ENCODE assay signal across 16 mouse cellular contexts in the genomic region with DNA sequence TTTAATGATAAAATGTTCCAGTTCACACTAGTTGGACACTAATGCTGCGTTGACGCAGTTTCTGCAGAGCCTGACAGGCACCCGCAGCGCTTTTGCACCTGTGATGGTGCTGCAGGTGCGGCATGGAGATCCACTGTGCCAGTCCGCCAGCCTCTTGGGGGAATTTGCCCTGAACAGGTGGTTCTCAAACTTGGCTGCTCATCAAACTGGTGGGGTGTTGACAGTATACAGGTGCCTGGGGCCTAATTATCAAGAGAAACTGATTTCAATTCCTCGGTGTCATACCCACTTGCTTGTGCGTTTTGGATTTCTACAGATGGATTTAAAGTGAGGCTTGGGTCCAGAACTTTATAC.
DNase-seq lines count a peak whose midpoint lies in the region; ATAC-seq and TF ChIP-seq lines count a peak whose summit lies in the region.
"Had no signal": no experiment of that assay in that cellular context is flagged by ENCODE, and none has a peak within 500 bp of the region (broad histone marks: within the 10 kb centered on the region; RNA-seq: fewer than 3 reads in every experiment).

No protein-coding gene starts in this region.

- H3K9me3 ChIP-seq in intestine, postnatal 0 days (ENCODE audit: control insufficient read depth) = no peaks in the 10 kb centered on the region
- H3K9me3 ChIP-seq: liver, embryonic 15.5 days; neural tube, embryonic 13.5 days had no signal

- no peaks in the 10 kb centered on the region for H3K27me3 ChIP-seq in intestine, postnatal 0 days (replicated peaks; ENCODE audit: control insufficient read depth, insufficient read depth, low read length)
- H3K27me3 ChIP-seq: liver, embryonic 15.5 days; neural tube, embryonic 13.5 days had no signal

- H3K36me3 ChIP-seq in intestine, postnatal 0 days (ENCODE audit: control insufficient read depth, insufficient read depth) = no peaks in the 10 kb centered on the region
- H3K36me3 ChIP-seq: liver, embryonic 15.5 days; neural tube, embryonic 13.5 days had no signal

- 0 out of 2 replicates have a peak, but pooled peaks have one; percentile 31 for ATAC-seq in monocyte, adult 5-6 weeks (replicated peaks; ENCODE audit: insufficient number of reproducible peaks, low FRiP score, low TSS enrichment, poor library complexity, severe bottlenecking)
- no peak for ATAC-seq in intestine, postnatal 0 days
- ATAC-seq: lung, postnatal 0 days had no signal

- no peak for TF ChIP-seq CTCF in intestine, postnatal 0 days (IDR thresholded peaks at IDR 0.05; ENCODE audit: low read depth)

- no peaks in the 10 kb centered on the region for H3K4me1 ChIP-seq in intestine, postnatal 0 days (replicated peaks; ENCODE audit: control insufficient read depth, insufficient read depth, low read length)
- H3K4me1 ChIP-seq: liver, embryonic 15.5 days had no signal

- intact Hi-C loops in heart, postnatal 14 days (cut with DNase I) = no loop called here

- H3K27ac ChIP-seq in intestine, postnatal 0 days (ENCODE audit: low read depth, low read length) = no peak overlapping the region
- H3K27ac ChIP-seq: liver, embryonic 15.5 days; neural tube, embryonic 13.5 days; stomach, postnatal 0 days had no signal

- peak; percentile 73 for DNase-seq in heart, adult 11 months
- no peak for DNase-seq in heart, postnatal 14 days
- peak; percentile 11 for DNase-seq in right cerebral cortex, postnatal 25 days
- no peak for DNase-seq in right cerebral cortex, postnatal 4 days
- DNase-seq in cerebellum, adult 9-11 months = peak; percentile 64
- no peak for DNase-seq in kidney, adult 9 months
- DNase-seq: adrenal gland, postnatal 25 days; heart, adult 18-20 months; right cerebral cortex, postnatal 14 days; thymus, postnatal 25 days had no signal

- H3K4me2 ChIP-seq in intestine, postnatal 0 days (replicated peaks; ENCODE audit: low read depth) = no peak overlapping the region
- H3K4me2 ChIP-seq: liver, embryonic 15.5 days; neural tube, embryonic 13.5 days had no signal

- WGBS in intestine, postnatal 0 days = 94% methylated on average over 8 of the region's 8 CpGs

- no peak overlapping the region for H3K9ac ChIP-seq in intestine, postnatal 0 days (ENCODE audit: low read depth, low read length)
- H3K9ac ChIP-seq: liver, embryonic 15.5 days; neural tube, embryonic 13.5 days had no signal

- no peak overlapping the region for H3K4me3 ChIP-seq in intestine, postnatal 0 days (ENCODE audit: low read depth, low read length)
- H3K4me3 ChIP-seq: liver, embryonic 15.5 days; neural tube, embryonic 13.5 days had no signal

Comparison
In these comparisons a context has a peak if more than half of its experiments do, and no peak if none do; other contexts are left out.
1. DNase-seq: peak in heart, adult 11 months (single experiment), right cerebral cortex, postnatal 25 days (single experiment) and cerebellum, adult 9-11 months (single experiment); none in heart, postnatal 14 days (0 of 2), right cerebral cortex, postnatal 4 days (single experiment) and kidney, adult 9 months (single experiment).